Mouse (Mus musculus): ENCODE data around the gene Plac9a. TPM values are rescaled to one million over a fixed set of nuclear protein-coding genes. Genes with fewer than 3 reads are reported as not detected.
"Not testable (repeated sequence)": the region's sequence is repeated elsewhere in the genome, so short reads cannot be mapped to it uniquely, and the experiment has no call there.

Gene Plac9a
- polyA plus RNA-seq, 1 experiment from 2014 or later: not detected

DNA sequence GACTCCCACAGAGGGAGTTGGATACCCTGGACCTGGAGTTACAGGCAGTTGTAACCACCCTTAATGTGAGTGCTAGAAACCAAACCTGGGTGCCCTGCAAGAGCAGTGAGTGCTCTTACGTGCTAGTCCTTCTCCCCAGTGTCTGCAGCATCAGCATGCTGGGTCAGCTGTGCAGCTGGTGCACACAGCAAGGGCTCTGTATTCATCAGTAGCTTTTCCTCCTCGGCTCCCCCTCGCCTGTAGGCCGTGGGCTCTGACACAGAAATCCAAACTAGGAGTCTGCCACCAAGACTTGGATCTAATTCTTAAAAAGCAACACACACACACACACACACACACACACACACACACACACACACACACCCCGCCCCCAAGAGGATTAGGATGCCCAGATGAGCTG is 2.3 kb upstream of the Plac9a start:
- H3K9ac ChIP-seq (ENCODE audit: low read length); H3K36me3 ChIP-seq (ENCODE audit: control insufficient read depth, insufficient read depth, low read length); H3K4me3 ChIP-seq (ENCODE audit: low read depth, low read length); ATAC-seq (replicated peaks; ENCODE audit: low FRiP score); H3K9me3 ChIP-seq (ENCODE audit: control insufficient read depth, low read length); H3K27me3 ChIP-seq (ENCODE audit: control insufficient read depth, insufficient read depth, low read length); H3K4me2 ChIP-seq (ENCODE audit: low read depth, low read length, severe bottlenecking); H3K4me1 ChIP-seq (replicated peaks; ENCODE audit: control insufficient read depth, insufficient read depth, low read length); DNase-seq (ENCODE audit: low spot score); H3K27ac ChIP-seq (ENCODE audit: low read depth, low read length): not testable (repeated sequence)
- 27% methylated on average over 1 of the region's 5 CpGs for WGBS

DNA sequence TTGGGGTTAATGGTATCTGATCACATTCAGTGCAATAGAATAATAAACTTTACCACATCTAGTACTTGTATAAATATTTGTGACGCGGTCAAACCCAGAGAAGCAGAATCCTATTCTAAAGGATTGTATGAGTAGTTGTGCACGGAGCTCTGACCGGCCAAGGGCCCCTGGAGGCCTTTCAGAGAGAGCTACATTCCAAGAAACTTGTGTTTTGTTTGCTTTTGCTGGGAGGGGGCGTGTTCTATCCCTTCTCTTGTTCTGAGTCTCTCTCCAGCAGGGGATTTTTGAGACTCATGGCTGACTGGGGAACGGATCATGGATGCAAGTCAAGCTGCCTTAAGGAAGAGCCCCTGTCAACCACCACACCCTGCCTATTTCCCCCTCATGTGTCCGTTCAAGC is 7.2 kb downstream of the Plac9a start:
- not testable (repeated sequence) for H3K4me3 ChIP-seq (ENCODE audit: low read depth, low read length); H3K27ac ChIP-seq (ENCODE audit: low read depth, low read length); ATAC-seq (replicated peaks; ENCODE audit: low FRiP score); H3K36me3 ChIP-seq (ENCODE audit: control insufficient read depth, insufficient read depth, low read length); H3K9ac ChIP-seq (ENCODE audit: low read length); DNase-seq (ENCODE audit: low spot score); H3K4me1 ChIP-seq (replicated peaks; ENCODE audit: control insufficient read depth, insufficient read depth, low read length); H3K27me3 ChIP-seq (ENCODE audit: control insufficient read depth, insufficient read depth, low read length); H3K4me2 ChIP-seq (ENCODE audit: low read depth, low read length, severe bottlenecking); H3K9me3 ChIP-seq (ENCODE audit: control insufficient read depth, low read length)
- no CpG with 5 or more reads among the region's 7 CpGs for WGBS

DNA sequence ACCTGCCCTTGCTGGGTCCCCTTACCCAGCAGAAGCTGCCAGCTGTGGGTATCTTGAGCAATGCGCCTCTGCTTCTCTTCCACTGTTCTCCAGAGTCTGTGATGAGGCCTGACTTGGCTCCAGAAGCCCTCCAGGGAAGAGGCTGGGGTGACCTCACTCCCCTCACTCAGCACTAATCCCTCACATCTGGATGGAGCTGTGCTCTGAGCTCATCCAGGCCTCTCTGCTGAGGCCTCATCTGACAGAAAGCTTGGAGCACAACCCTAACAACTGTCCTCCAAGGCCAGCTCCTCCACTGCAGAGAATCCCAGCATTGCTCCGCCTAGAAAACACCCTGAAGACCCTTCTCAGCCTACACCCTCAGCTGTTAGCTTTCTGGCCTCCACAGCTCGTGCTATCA is 8.3 kb downstream of the Plac9a start:
- not testable (repeated sequence) for H3K9ac ChIP-seq (ENCODE audit: low read length); H3K4me2 ChIP-seq (ENCODE audit: low read depth, low read length, severe bottlenecking); H3K4me1 ChIP-seq (replicated peaks; ENCODE audit: control insufficient read depth, insufficient read depth, low read length); DNase-seq (ENCODE audit: low spot score); H3K27me3 ChIP-seq (ENCODE audit: control insufficient read depth, insufficient read depth, low read length); H3K27ac ChIP-seq (ENCODE audit: low read depth, low read length); H3K9me3 ChIP-seq (ENCODE audit: control insufficient read depth, low read length); ATAC-seq (replicated peaks; ENCODE audit: low FRiP score); H3K4me3 ChIP-seq (ENCODE audit: low read depth, low read length); H3K36me3 ChIP-seq (ENCODE audit: control insufficient read depth, insufficient read depth, low read length)
- no CpG with 5 or more reads among the region's 3 CpGs for WGBS

DNA sequence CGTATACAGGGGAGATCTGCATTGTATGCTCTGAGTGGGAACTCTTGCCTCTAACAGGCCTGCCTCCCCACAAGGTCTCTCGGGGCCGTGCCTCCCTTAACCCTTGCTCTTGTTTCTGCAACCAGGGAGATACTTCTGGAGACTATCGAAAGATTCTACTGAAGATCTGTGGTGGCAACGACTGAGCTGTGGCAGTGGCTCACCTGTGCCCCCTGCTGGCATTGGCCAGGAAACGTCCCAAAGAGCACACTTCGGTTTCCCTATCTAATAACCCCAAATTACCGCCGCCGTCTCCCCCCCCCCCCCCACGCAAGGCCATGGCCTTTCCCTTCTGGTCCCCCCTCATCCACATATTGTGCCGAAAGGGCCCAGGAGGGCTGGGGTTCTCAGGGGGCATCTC is 17.0 kb downstream of the Plac9a start:
- not testable (repeated sequence) for DNase-seq (ENCODE audit: low spot score); H3K4me3 ChIP-seq (ENCODE audit: low read depth, low read length); H3K27ac ChIP-seq (ENCODE audit: low read depth, low read length); H3K27me3 ChIP-seq (ENCODE audit: control insufficient read depth, insufficient read depth, low read length); H3K4me2 ChIP-seq (ENCODE audit: low read depth, low read length, severe bottlenecking); ATAC-seq (replicated peaks; ENCODE audit: low FRiP score); H3K9me3 ChIP-seq (ENCODE audit: control insufficient read depth, low read length); H3K4me1 ChIP-seq (replicated peaks; ENCODE audit: control insufficient read depth, insufficient read depth, low read length); H3K36me3 ChIP-seq (ENCODE audit: control insufficient read depth, insufficient read depth, low read length); H3K9ac ChIP-seq (ENCODE audit: low read length)
- no CpG with 5 or more reads among the region's 12 CpGs for WGBS

DNA sequence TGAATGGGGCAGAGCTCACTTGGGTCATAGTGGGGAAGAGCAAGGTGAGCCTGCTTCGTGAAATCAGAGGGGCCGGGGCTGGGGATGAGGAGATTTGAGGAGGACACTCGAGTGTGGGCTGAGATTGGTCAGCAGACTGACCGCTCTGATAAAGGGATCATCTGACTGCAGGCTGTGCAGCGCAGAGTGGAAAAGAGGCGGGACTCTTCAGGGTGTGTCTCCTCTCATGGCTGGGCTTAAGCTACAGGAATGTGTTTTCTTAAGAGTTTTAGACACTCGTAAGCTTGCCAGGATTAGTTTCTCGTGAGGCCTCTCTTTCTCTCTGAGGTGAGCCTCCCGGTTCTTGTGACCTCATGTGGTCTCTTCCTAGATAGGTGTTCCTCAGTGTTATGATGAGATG is 21.1 kb downstream of the Plac9a start:
- not testable (repeated sequence) for H3K9ac ChIP-seq (ENCODE audit: low read length); H3K27me3 ChIP-seq (ENCODE audit: control insufficient read depth, insufficient read depth, low read length); ATAC-seq (replicated peaks; ENCODE audit: low FRiP score); H3K4me3 ChIP-seq (ENCODE audit: low read depth, low read length); H3K4me1 ChIP-seq (replicated peaks; ENCODE audit: control insufficient read depth, insufficient read depth, low read length); H3K36me3 ChIP-seq (ENCODE audit: control insufficient read depth, insufficient read depth, low read length); H3K27ac ChIP-seq (ENCODE audit: low read depth, low read length); DNase-seq (ENCODE audit: low spot score); H3K9me3 ChIP-seq (ENCODE audit: control insufficient read depth, low read length); H3K4me2 ChIP-seq (ENCODE audit: low read depth, low read length, severe bottlenecking)
- WGBS: no CpG with 5 or more reads among the region's 9 CpGs

DNA sequence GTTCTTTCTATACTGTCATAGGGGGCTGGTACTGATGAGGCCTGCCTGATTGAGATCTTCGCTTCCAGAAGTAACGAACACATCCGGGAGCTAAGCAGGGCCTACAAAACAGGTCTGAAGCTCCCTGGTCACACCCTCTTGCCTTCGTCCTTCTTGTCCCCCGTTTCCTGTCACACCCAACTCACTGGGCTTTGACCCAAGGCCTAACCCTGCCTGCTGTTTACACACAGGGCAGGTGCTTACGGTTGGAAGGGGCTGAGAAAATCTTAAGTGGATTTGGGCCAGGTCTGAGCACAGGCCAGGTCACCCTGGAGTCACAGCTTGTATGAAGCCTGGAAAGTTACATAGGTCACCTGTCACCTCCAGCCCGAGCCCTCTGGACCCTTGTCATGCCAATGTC is 26.3 kb downstream of the Plac9a start:
- not testable (repeated sequence) for DNase-seq (ENCODE audit: low spot score); H3K27ac ChIP-seq (ENCODE audit: low read depth, low read length); H3K9ac ChIP-seq (ENCODE audit: low read length); H3K36me3 ChIP-seq (ENCODE audit: control insufficient read depth, insufficient read depth, low read length); ATAC-seq (replicated peaks; ENCODE audit: low FRiP score); H3K4me3 ChIP-seq (ENCODE audit: low read depth, low read length); H3K4me1 ChIP-seq (replicated peaks; ENCODE audit: control insufficient read depth, insufficient read depth, low read length); H3K27me3 ChIP-seq (ENCODE audit: control insufficient read depth, insufficient read depth, low read length); H3K9me3 ChIP-seq (ENCODE audit: control insufficient read depth, low read length); H3K4me2 ChIP-seq (ENCODE audit: low read depth, low read length, severe bottlenecking)
- no CpG with 5 or more reads among the region's 7 CpGs for WGBS

DNA sequence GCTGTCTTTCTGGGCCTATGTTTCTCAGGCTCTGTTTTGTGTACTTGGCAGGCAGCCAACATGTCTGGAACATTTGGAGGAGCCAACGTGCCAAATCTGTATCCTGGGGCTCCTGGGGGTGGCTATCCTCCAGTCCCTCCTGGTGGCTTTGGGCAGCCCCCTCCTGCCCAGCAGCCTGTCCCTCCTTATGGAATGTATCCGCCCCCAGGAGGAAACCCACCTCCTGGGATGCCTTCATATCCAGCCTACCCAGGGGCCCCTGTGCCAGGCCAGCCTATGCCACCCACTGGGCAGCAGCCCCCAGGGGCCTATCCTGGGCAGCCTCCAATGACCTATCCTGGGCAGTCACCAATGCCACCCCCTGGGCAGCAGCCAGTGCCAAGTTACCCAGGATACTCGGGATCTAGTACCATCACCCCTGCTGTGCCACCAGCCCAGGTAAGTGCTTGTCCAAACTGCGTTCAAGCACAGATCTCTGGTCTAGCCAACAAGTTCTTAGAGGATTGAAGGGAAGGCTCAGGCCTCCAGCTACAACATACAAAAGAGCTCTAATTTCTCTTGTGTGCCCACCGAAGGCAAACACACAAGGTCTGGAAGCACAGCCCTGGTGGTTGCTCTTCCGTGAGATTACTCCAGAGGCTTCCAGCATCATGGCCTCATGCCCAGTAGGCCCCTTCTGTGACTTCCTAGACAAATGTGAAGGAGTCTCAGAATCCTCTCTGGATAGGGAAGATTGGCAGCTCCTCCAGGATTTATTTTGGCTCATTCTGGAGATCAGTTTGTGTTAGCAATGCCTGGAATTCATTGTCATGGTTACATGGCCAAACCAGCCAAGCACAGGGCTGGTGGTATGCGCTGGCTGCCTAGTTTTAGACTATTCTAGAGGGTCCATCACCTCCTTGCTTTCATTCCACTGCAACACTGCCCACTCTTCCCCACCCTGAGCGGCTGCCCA is 30.2 kb downstream of the Plac9a start:
- DNase-seq (ENCODE audit: low spot score) (no peak), ATAC-seq (replicated peaks; ENCODE audit: low FRiP score) (no peak)
- H3K4me2 ChIP-seq (ENCODE audit: low read depth, low read length, severe bottlenecking): no peak overlapping the region
- 87% methylated on average over 8 of the region's 8 CpGs for WGBS
- H3K4me1 ChIP-seq (replicated peaks; ENCODE audit: control insufficient read depth, insufficient read depth, low read length): no peaks in the 10 kb centered on the region
- H3K4me3 ChIP-seq (ENCODE audit: low read depth, low read length): no peak overlapping the region
- no peak overlapping the region for H3K9ac ChIP-seq (ENCODE audit: low read length)
- H3K9me3 ChIP-seq (ENCODE audit: control insufficient read depth, low read length): no peaks in the 10 kb centered on the region
- no peaks in the 10 kb centered on the region for H3K27me3 ChIP-seq (ENCODE audit: control insufficient read depth, insufficient read depth, low read length)
- no peak overlapping the region for H3K27ac ChIP-seq (ENCODE audit: low read depth, low read length)
- no peaks in the 10 kb centered on the region for H3K36me3 ChIP-seq (ENCODE audit: control insufficient read depth, insufficient read depth, low read length)

DNA sequence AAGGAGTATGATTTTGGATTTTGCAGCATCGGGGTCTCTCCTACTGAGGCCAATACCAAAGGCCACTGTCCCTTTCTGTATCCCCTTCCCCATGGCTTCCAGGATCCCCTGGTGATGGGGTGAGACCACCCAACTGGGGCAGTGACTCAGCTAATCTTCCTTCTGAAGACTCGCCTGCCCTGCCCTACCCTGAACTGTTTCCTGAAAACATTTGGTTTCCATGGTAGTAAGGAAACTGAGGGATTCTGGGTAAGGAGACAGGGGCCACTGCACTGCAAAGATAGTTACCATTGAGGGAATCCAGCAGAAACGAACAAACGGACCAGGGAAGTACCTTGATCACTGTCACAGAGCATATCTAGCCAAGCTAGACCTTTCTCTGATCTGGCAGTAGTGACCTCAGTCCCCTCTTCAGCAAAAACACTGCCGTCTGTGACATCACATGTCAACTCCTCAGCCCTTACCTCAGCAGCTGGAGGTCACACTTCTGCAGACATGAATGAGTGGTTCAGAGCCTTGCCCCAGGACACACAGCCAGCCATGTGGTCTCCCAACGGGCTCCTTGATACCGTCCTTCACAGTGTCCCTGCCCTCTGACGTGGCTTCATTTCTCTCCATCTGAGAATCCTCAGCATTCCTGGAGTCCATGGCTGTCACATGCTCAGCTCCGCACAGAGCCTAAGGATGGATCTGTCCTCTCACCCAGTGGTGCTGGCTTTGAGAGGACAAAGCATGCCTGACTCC is 33.6 kb downstream of the Plac9a start:
- Histone ChIP-seq H3K9me3 (ENCODE audit: control insufficient read depth, low read length) (no peaks in the 10 kb centered on the region), H3K27me3 (ENCODE audit: control insufficient read depth, insufficient read depth, low read length) (no peaks in the 10 kb centered on the region), H3K4me2 (ENCODE audit: low read depth, low read length, severe bottlenecking) (no peak overlapping the region), H3K27ac (ENCODE audit: low read depth, low read length) (no peak overlapping the region), H3K9ac (ENCODE audit: low read length) (no peak overlapping the region), H3K4me1 (replicated peaks; ENCODE audit: control insufficient read depth, insufficient read depth, low read length) (no peaks in the 10 kb centered on the region), H3K36me3 (ENCODE audit: control insufficient read depth, insufficient read depth, low read length) (no peaks in the 10 kb centered on the region), H3K4me3 (ENCODE audit: low read depth, low read length) (no peak overlapping the region)
- WGBS: 66% methylated on average over 9 of the region's 9 CpGs
- DNase-seq (ENCODE audit: low spot score) (no peak), ATAC-seq (replicated peaks; ENCODE audit: low FRiP score) (no peak)
